Mouse (Mus musculus) MEL (cell line): ENCODE measurements at regions not wholly inside any gene's neighbourhood (a gene's known extent, or its start where the extent isn't known, plus 50 kb on each side); places are given as distances from the start of the nearest gene placed in this dataset.

Experiments
- DNase-seq: peaks from one replicate; pipeline ENCODE4 v3.0.0; 2011; ENCODE audit warnings: low read depth, low spot score
- H3K27ac ChIP-seq: 2 replicates; pipeline ENCODE4 v1.5.1; 2012; ENCODE audit warnings: low read depth, mild to moderate bottlenecking, control low read depth, low read length, moderate library complexity; ENCODE audit not compliant: control insufficient read depth
- H3K27me3 ChIP-seq, 2 experiments: fragments of 150-350 bp in 1 of 2; sonication (generic) in 1 of 2; 2 replicates each; pipeline ENCODE4 v1.6.1; 2012; ENCODE audit warnings: low read length in 2 of 2, mild to moderate bottlenecking in 2 of 2, improper control_type of control experiment in 1 of 2, moderate library complexity in 1 of 2; ENCODE audit not compliant: insufficient read depth in 2 of 2, control insufficient read depth in 1 of 2
- H3K36me3 ChIP-seq, 2 experiments: 2 replicates each; pipeline ENCODE4 v1.6.1; 2012 to 2014; ENCODE audit warnings: low read length in 2 of 2, improper control_type of control experiment in 1 of 2, inconsistent platforms in 1 of 2, mild to moderate bottlenecking in 1 of 2; ENCODE audit not compliant: insufficient read depth in 2 of 2, control insufficient read depth in 1 of 2
- H3K4me1 ChIP-seq, 2 experiments: fragments of 150-350 bp in 1 of 2; sonication (generic) in 1 of 2; 2 replicates each; pipeline ENCODE4 v1.6.1; 2012; ENCODE audit warnings: low read length in 2 of 2, improper control_type of control experiment in 1 of 2, mild to moderate bottlenecking in 1 of 2; ENCODE audit not compliant: insufficient read depth in 2 of 2, control insufficient read depth in 1 of 2
- H3K4me3 ChIP-seq, 2 experiments: fragments of 150-350 bp in 1 of 2; sonication (generic) in 1 of 2; 2 replicates each; pipeline ENCODE4 v1.5.1; 2012; ENCODE audit warnings: low read depth in 2 of 2, low read length in 2 of 2, mild to moderate bottlenecking in 2 of 2, moderate library complexity in 2 of 2, control low read depth in 1 of 2, improper control_type of control experiment in 1 of 2; ENCODE audit not compliant: control insufficient read depth in 1 of 2, insufficient read depth in 1 of 2
- H3K79me2 ChIP-seq: 2 replicates; pipeline ENCODE4 v1.6.1; 2012; ENCODE audit warnings: mild to moderate bottlenecking, low read length, moderate library complexity; ENCODE audit not compliant: control insufficient read depth, poor library complexity, insufficient read depth
- H3K9ac ChIP-seq: 2 replicates; pipeline ENCODE4 v1.6.1; 2012; ENCODE audit warnings: low read depth, mild to moderate bottlenecking, control low read depth, low read length, moderate library complexity; ENCODE audit not compliant: control insufficient read depth, poor library complexity, severe bottlenecking
- H3K9me3 ChIP-seq: fragments of 150-350 bp; sonication (generic); replicated peaks from 2 replicates; pipeline ENCODE4 v1.6.1; 2012; ENCODE audit warnings: mild to moderate bottlenecking, low read length, improper control_type of control experiment, moderate library complexity; ENCODE audit not compliant: insufficient read depth
- CHD1 ChIP-seq: IDR thresholded peaks from 2 replicates; pipeline ENCODE4 v1.6.1; 2012; ENCODE audit warnings: low read depth, mild to moderate bottlenecking, inconsistent platforms, low read length, improper control_type of control experiment
- ELF1 ChIP-seq: IDR thresholded peaks from 2 replicates; pipeline ENCODE4 v1.6.1; 2014; ENCODE audit warnings: low read depth, mild to moderate bottlenecking, inconsistent platforms, low read length, improper control_type of control experiment, moderate library complexity
- EP300 ChIP-seq, 2 experiments: IDR thresholded peaks; 2 replicates each; pipeline ENCODE4 v1.6.1; 2011; ENCODE audit warnings: improper control_type of control experiment in 2 of 2, low read length in 2 of 2, low read depth in 1 of 2, mild to moderate bottlenecking in 1 of 2
- ETS1 ChIP-seq: IDR thresholded peaks from 2 replicates; pipeline ENCODE4 v1.6.1; 2012; ENCODE audit warnings: low read depth, mild to moderate bottlenecking, inconsistent platforms, low read length, improper control_type of control experiment, moderate library complexity
- JUND ChIP-seq: IDR thresholded peaks from 2 replicates; pipeline ENCODE4 v1.6.1; 2011; ENCODE audit warnings: low read depth, mild to moderate bottlenecking, improper control_type of control experiment, low read length
- MAFK ChIP-seq: IDR thresholded peaks from 2 replicates; pipeline ENCODE4 v1.6.1; 2011; ENCODE audit warnings: low read depth, mild to moderate bottlenecking, low read length, improper control_type of control experiment, borderline replicate concordance
- MEF2A ChIP-seq: IDR thresholded peaks from 2 replicates; pipeline ENCODE4 v1.6.1; 2014; ENCODE audit warnings: low read depth, mild to moderate bottlenecking, inconsistent platforms, low read length, improper control_type of control experiment; ENCODE audit not compliant: poor library complexity, insufficient replicate concordance, severe bottlenecking; ENCODE audit errors: extremely low read depth
- MYC ChIP-seq: IDR thresholded peaks from 2 replicates; pipeline ENCODE4 v1.6.1; 2011; ENCODE audit warnings: low read depth, mild to moderate bottlenecking, low read length, improper control_type of control experiment, moderate library complexity
- NRF1 ChIP-seq: IDR thresholded peaks from 2 replicates; pipeline ENCODE4 v1.6.1; 2014; ENCODE audit warnings: low read depth, mild to moderate bottlenecking, inconsistent platforms, low read length, improper control_type of control experiment, moderate library complexity; ENCODE audit not compliant: poor library complexity, insufficient read depth, severe bottlenecking
- POLR2AphosphoS2 ChIP-seq: IDR thresholded peaks from 2 replicates; pipeline ENCODE4 v1.6.1; 2011; ENCODE audit warnings: low read length, improper control_type of control experiment
- POLR2AphosphoS5 ChIP-seq: IDR thresholded peaks from 2 replicates; pipeline ENCODE4 v1.6.1; 2012; ENCODE audit warnings: low read depth, borderline replicate concordance, mild to moderate bottlenecking, inconsistent platforms, low read length, moderate library complexity, mixed read lengths
- TAL1 ChIP-seq: IDR thresholded peaks from 2 replicates; pipeline ENCODE4 v1.6.1; 2012; ENCODE audit warnings: mild to moderate bottlenecking, inconsistent platforms, low read length, moderate library complexity, mixed read lengths
- USF2 ChIP-seq, 2 experiments: IDR thresholded peaks; 2 replicates each; pipeline ENCODE4 v1.6.1; 2011 to 2012; ENCODE audit warnings: improper control_type of control experiment in 2 of 2, low read length in 2 of 2, borderline replicate concordance in 1 of 2, inconsistent platforms in 1 of 2, low read depth in 1 of 2, mild to moderate bottlenecking in 1 of 2; ENCODE audit not compliant: insufficient read depth in 1 of 2
- ZKSCAN1 ChIP-seq: IDR thresholded peaks from 2 replicates; pipeline ENCODE4 v1.6.1; 2012; ENCODE audit warnings: low read depth, mild to moderate bottlenecking, inconsistent platforms, low read length, improper control_type of control experiment, moderate library complexity
- ZMIZ1 ChIP-seq: IDR thresholded peaks from 2 replicates; pipeline ENCODE4 v1.6.1; 2012; ENCODE audit warnings: low read depth, mild to moderate bottlenecking, inconsistent platforms, low read length, improper control_type of control experiment, moderate library complexity

DNA sequence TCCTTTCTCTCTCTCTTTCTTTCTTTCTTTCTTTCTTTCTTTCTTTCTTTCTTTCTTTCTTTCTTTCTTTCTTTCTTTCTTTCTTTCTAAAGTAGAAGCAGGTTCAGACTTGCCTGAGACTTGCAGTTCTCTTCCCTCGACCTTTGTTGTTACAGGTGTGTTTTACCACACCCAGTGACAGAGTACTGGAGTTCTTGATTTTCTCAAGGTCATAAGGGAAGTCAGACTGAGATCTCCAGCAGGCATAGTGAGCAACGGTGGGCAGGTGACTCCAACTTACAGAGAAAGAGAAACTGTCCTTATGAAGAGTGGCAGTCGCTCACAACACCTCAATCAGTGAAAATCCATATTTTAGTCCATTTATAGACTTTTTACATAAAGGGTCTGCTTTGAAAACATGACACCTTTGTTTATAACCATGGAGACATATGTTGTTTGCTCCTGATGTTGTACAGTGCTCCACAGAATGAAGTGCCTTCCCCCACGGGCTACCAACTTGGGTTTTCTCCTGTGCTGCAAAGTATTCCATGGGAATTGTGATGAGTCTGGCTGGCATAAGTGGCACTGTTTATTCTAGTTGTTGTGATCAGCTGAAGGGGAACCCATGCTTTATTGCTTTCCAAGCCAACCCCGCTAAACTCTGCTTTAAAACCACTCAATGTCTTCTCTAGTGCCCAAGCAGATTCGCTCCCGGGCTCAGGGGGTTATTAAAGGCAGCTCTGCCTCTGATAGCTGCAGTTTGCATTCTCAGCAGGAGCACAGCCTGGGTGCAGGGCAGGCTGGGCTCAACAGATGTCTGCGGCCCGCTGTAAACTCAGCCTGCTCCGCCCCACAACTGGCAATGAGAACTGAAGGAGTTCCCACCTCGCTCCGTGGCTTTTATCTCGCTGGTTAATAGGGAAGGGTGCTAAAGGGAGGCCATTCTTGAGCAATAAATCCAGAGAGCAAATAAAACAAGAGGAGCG lies 132.6 kb upstream of the Jade1 start:
- no peaks in the 10 kb centered on the region for H3K79me2 ChIP-seq
- no peaks in the 10 kb centered on the region for H3K27me3 ChIP-seq
- no peak for DNase-seq
- no peaks in the 10 kb centered on the region for H3K4me1 ChIP-seq
- H3K9ac ChIP-seq = no peak overlapping the region
- H3K27ac ChIP-seq = no peak overlapping the region
- H3K9me3 ChIP-seq = no peaks in the 10 kb centered on the region
- no peak overlapping the region for H3K4me3 ChIP-seq
- H3K36me3 ChIP-seq = no peaks in the 10 kb centered on the region
- TF ChIP-seq NRF1 (no peak), ETS1 (no peak), ZKSCAN1 (no peak), ZMIZ1 (no peak), POLR2AphosphoS5 (no peak), CHD1 (no peak), EP300 (IDR thresholded peaks at IDR 0.05; ENCODE audit: low read depth in 1 of 2, low read length in 2 of 2) (no peak), TAL1 (no peak), POLR2AphosphoS2 (no peak), MEF2A (no peak)

DNA sequence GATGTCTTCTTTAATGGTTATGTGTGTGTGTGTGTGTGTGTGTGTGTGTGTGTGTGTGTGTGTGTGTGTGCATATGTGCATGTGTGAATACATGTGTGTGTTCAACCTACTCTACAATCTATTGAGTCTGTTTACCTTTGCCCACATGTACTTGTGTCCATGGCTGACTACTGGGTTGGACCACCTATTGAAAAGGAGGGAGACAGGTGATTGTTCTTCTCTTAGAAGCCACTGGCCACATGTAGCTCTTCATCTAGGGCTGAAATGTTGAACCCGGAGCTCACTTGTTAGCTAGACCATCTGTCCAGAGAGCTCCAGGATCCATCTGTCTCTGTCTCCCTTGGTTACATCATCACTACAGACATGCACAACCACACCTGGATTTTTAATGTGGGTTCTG lies 141.8 kb upstream of the Jade1 start:
- TF ChIP-seq JUND (no peak), USF2 (IDR thresholded peaks at IDR 0.05; ENCODE audit: borderline replicate concordance in 1 of 2, insufficient read depth in 1 of 2, low read depth in 1 of 2, low read length in 2 of 2) (no peak), MYC (no peak), MAFK (no peak), POLR2AphosphoS2 (no peak), ELF1 (no peak), ETS1 (no peak)
- TF ChIP-seq, all 39 proteins: peak for 0
- H3K36me3 ChIP-seq = peaks cover 0 to 4% of the 10 kb centered on the region in 2 experiments; a peak in 1 of 4 replicates
- H3K79me2 ChIP-seq = no peaks in the 10 kb centered on the region
- no peaks in the 10 kb centered on the region for H3K9me3 ChIP-seq
- no peak overlapping the region for H3K4me3 ChIP-seq
- no peak overlapping the region for H3K27ac ChIP-seq
- DNase-seq = no peak
- H3K4me1 ChIP-seq = peaks cover 0 to 7% of the 10 kb centered on the region in 2 experiments; a peak in 3 of 4 replicates
- no peaks in the 10 kb centered on the region for H3K27me3 ChIP-seq
- H3K9ac ChIP-seq = no peak overlapping the region
